Mouse (Mus musculus) myocyte (in vitro differentiated cells): ENCODE data around the gene Olfr747.

Experiments used
- CEBPB ChIP-seq: IDR thresholded peaks from 2 replicates; pipeline ENCODE4 v1.6.1; 2011; ENCODE audit warnings: mild to moderate bottlenecking, moderate library complexity; ENCODE audit not compliant: poor library complexity, insufficient read depth, severe bottlenecking
- E2F4 ChIP-seq: IDR thresholded peaks from one replicate; pipeline ENCODE4 v1.6.1; 2011; ENCODE audit warnings: mild to moderate bottlenecking, control low read depth, moderate library complexity; ENCODE audit not compliant: insufficient read depth
- MAX ChIP-seq: IDR thresholded peaks from one replicate; pipeline ENCODE4 v1.6.1; 2011; ENCODE audit warnings: low read depth, mild to moderate bottlenecking, control low read depth
- MYOG ChIP-seq, 3 experiments: IDR thresholded peaks; one replicate each; pipeline ENCODE4 v1.6.1; 2011; ENCODE audit warnings: control low read depth in 2 of 3, low read depth in 2 of 3, mild to moderate bottlenecking in 2 of 3; ENCODE audit not compliant: insufficient read length in 2 of 3, control insufficient read depth in 1 of 3, insufficient read depth in 1 of 3
- POLR2A ChIP-seq: IDR thresholded peaks from one replicate; pipeline ENCODE4 v1.6.1; 2011; ENCODE audit warnings: low read depth, mild to moderate bottlenecking, control low read depth, moderate library complexity; ENCODE audit not compliant: insufficient read length
- USF1 ChIP-seq: IDR thresholded peaks from one replicate; pipeline ENCODE4 v1.6.1; 2011; ENCODE audit warnings: low read depth, mild to moderate bottlenecking, control low read depth, moderate library complexity

DNA sequence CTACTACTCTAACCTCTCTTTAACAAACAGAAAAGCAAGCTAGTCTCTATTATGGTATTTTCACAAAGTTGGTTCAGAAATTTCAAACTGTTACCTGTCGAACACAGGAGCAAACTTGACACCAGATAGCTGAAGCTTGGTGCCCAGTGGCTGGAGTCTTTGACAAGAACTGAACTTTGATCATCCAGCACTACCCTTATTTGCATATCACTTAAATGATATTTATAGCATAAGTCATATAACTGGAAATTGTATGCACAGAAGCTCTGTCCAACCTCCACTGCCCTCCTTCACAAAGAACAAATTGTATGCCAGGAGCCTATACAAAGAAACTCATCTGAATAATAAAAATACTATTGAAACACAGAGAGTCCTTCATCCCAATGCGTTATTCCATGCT is 48.6 kb upstream of the Olfr747 start:
- TF ChIP-seq POLR2A (no peak), MAX (no peak), CEBPB (no peak), MYOG (IDR thresholded peaks at IDR 0.05; ENCODE audit: control insufficient read depth in 1 of 3, insufficient read depth in 1 of 3, insufficient read length in 2 of 3, low read depth in 2 of 3) (no peak), USF1 (no peak), E2F4 (no peak)
